Mouse (Mus musculus) ES-Bruce4 (cell line): ENCODE results near the gene Dagla.

Experiments
- CTCF ChIP-seq: IDR thresholded peaks from one replicate; pipeline ENCODE4 v1.8.1; 2011; ENCODE audit warnings: low read depth, low read length
- EP300 ChIP-seq: IDR thresholded peaks from 2 replicates; pipeline ENCODE4 v1.6.1; 2011; ENCODE audit warnings: low read depth, low read length; ENCODE audit not compliant: insufficient read depth
- POLR2A ChIP-seq: IDR thresholded peaks from one replicate; pipeline ENCODE4 v1.8.1; 2011; ENCODE audit warnings: low read length; ENCODE audit not compliant: insufficient read depth

- TF ChIP-seq EP300 (no peak), POLR2A (no peak), CTCF (no peak)
These were observed 39.2 kb upstream of the Dagla start for GRCm38 (mm10) chr19:10343866-10344265.
